Mouse (Mus musculus) neural tube, embryonic 14.5 days (tissue): Measurements from ENCODE around the gene Vwa2. TPM values are rescaled to one million over a fixed set of nuclear protein-coding genes. Genes with fewer than 3 reads are reported as not detected.

Experiments used
- ATAC-seq: fragments of 200-750 bp; cut with Nextera tagmentation; 2 replicates; pipeline ENCODE4 v1.8.0; 2017; ENCODE audit warnings: low read depth, mild to moderate bottlenecking, moderate TSS enrichment, moderate library complexity
- H3K27ac ChIP-seq: fragments of 300-500 bp; sonication (generic); 2 replicates; pipeline ENCODE4 v1.5.1; 2014; ENCODE audit warnings: low read depth, mild to moderate bottlenecking, control low read depth, low read length, moderate library complexity, mixed read lengths
- H3K27me3 ChIP-seq: fragments of 300-500 bp; sonication (generic); 2 replicates; pipeline ENCODE4 v1.6.1; 2014; ENCODE audit warnings: low read length; ENCODE audit not compliant: control insufficient read depth, insufficient read depth
- H3K36me3 ChIP-seq: fragments of 300-500 bp; sonication (generic); 2 replicates; pipeline ENCODE4 v1.6.1; 2014; ENCODE audit warnings: low read length, mixed read lengths; ENCODE audit not compliant: control insufficient read depth, insufficient read depth
- H3K4me1 ChIP-seq: fragments of 300-500 bp; sonication (generic); 2 replicates; pipeline ENCODE4 v1.6.1; 2014; ENCODE audit warnings: low read length; ENCODE audit not compliant: control insufficient read depth, insufficient read depth
- H3K4me2 ChIP-seq: fragments of 300-500 bp; sonication (generic); 2 replicates; pipeline ENCODE4 v1.6.1; 2014; ENCODE audit warnings: mild to moderate bottlenecking, low read depth, low read length, control low read depth
- H3K4me3 ChIP-seq: fragments of 300-500 bp; sonication (generic); 2 replicates; pipeline ENCODE4 v1.5.1; 2014; ENCODE audit warnings: low read depth, low read length, control low read depth, mixed read lengths
- H3K9ac ChIP-seq: fragments of 300-500 bp; sonication (generic); replicated peaks from 2 replicates; pipeline ENCODE4 v1.6.1; 2014; ENCODE audit warnings: low read depth, mild to moderate bottlenecking, control low read depth, low read length, mixed read lengths
- H3K9me3 ChIP-seq: fragments of 300-500 bp; sonication (generic); 2 replicates; pipeline ENCODE4 v1.6.1; 2016; ENCODE audit warnings: low read length; ENCODE audit not compliant: control insufficient read depth
- WGBS: fragments of 180-500 bp; shearing (Covaris S2); extraction: QIAGEN DNeasy Blood & Tissue Kit; methylation state at CpG from one replicate; pipeline ENCODE4 v1.1.7; 2014; 5-methylcytosine and 5-hydroxymethylcytosine counted together
- polyA plus RNA-seq: library from polyadenylated mRNA; unstranded; fragments of >200 nt; fragmentation: Nextera tagmentation; extraction: Ambion mirVana; gene quantifications from 2 replicates; pipeline ENCODE4 v1.2.1, GENCODE M21; 2014

Gene Vwa2
- 0.16 and 0.18 TPM in 2 replicates for polyA plus RNA-seq

DNA sequence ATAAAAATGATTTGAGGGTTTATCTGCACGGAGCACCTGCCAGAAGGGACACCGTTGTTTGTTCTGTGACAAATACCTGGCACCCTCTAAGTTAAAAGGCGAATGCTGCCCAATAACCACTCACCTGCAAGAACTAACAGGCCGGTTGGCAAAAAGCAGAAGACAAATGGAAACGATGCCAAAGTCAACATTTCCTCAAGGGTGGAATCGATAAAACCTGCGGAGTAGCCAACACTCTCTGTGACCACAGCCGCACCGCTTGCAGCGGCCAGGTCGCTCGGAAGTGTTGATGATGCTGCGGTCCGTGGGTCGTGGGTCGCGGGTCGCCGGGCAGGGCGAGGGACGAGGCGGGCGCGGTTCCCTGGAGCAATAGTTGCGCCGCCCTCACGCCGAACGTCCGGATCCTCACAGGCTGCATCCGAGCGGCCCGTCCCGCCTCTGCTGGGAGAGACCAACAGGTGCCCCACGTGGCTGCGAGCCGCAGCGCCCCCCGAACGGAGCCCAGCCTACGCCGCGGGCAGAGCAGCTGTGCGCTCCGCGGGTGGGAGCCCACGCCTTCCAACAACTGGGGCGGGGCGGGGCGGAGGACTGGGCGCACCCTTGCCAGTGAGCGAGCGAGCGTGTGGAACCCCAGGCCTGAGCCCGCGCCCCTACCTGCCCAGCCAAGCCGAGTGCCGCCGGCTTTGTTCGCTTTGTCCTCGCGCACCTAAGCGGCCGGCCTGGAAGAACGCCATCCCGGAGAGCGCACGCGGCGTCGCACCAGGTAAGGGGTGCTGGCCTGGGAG is at the start of gene Vwa2:
TSS of gene Vwa2 (plus strand) at position 434 of the 785 bp plus-strand sequence.
- Histone ChIP-seq H3K27me3 (peaks cover 35% of the 10 kb centered on the region), H3K9me3 (no peaks in the 10 kb centered on the region), H3K36me3 (no peaks in the 10 kb centered on the region), H3K4me1 (peaks cover 9% of the 10 kb centered on the region), H3K9ac (peak within 1 kb of the TSS; percentile 48), H3K4me3 (peak within 1 kb of the TSS; percentile 41), H3K27ac (no peak within 1 kb of the TSS), H3K4me2 (peak within 1 kb of the TSS; percentile 99)
- ATAC-seq = peak; percentile 46
- 3% methylated on average over 69 of the region's 71 CpGs for WGBS

DNA sequence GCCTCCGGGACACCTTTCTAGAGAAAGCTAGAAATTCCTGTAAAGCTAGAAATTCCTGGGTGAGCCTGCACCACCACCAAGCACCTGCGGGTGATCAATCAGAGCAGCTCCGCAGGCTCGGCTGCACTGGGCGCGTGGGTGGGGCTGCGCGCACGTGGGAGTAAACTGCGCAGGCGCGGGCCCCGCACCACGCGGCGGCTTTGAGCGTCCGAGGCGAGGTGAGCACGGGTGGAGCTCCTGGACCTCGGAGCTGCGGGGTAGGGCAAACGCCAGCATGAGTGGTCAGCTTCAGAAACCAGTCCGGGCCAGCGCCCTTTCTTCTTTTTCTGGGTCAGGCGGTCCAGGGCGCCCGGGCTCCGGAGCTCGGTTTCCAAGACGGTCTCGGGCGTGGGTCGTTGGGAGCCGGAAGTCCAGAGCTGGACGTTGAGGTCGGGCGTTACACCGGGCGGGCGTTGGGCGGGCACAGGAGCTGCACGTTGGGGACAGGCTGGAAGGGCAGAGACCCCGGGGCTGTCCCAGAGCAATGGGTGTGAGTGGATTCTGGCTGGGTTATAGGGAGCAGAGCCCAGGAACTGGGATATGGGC is 47.9 kb upstream of the Vwa2 start, which contains the start of gene Tdrd1:
TSS of gene Tdrd1 (plus strand) at position 163 of the 585 bp plus-strand sequence.
- no peak within 1 kb of the TSS for H3K4me3 ChIP-seq
- no peaks in the 10 kb centered on the region for H3K27me3 ChIP-seq
- no peak within 1 kb of the TSS for H3K27ac ChIP-seq
- WGBS = 68% methylated on average over 44 of the region's 44 CpGs
- ATAC-seq = no peak
- H3K9ac ChIP-seq = no peak within 1 kb of the TSS
- peak within 1 kb of the TSS; percentile 20; the same call in 1 of the 2 replicates for H3K4me2 ChIP-seq
- H3K4me1 ChIP-seq = no peaks in the 10 kb centered on the region
- H3K36me3 ChIP-seq = no peaks in the 10 kb centered on the region
- no peaks in the 10 kb centered on the region for H3K9me3 ChIP-seq

DNA sequence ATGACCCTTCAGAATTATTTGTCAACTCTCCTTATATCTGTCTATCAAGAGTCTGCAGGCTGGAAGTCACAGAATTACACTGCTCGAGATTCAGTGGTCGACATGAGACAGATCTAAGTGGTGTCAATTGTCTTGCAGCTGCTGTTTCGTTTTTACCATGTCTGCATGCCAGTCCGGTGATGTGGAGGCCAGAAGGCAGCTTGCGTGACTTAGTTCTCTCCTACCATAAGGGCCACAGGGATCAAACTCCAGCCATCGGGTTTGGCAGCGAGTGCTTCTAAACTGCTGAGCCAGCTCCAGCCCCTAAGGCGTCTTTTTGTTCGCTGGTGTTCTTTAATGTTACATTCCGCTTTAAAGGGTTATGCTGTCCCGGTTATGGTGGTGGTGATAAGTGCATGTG is 45.7 kb upstream of the Vwa2 start:
- WGBS = 86% methylated on average over 11 of the region's 11 CpGs
- H3K4me3 ChIP-seq = no peak overlapping the region
- H3K36me3 ChIP-seq = no peaks in the 10 kb centered on the region
- no peak for ATAC-seq
- H3K9me3 ChIP-seq = no peaks in the 10 kb centered on the region
- H3K27ac ChIP-seq = no peak overlapping the region
- H3K9ac ChIP-seq = no peak overlapping the region
- H3K4me1 ChIP-seq = no peaks in the 10 kb centered on the region
- no peaks in the 10 kb centered on the region for H3K27me3 ChIP-seq
- H3K4me2 ChIP-seq = no peak overlapping the region

DNA sequence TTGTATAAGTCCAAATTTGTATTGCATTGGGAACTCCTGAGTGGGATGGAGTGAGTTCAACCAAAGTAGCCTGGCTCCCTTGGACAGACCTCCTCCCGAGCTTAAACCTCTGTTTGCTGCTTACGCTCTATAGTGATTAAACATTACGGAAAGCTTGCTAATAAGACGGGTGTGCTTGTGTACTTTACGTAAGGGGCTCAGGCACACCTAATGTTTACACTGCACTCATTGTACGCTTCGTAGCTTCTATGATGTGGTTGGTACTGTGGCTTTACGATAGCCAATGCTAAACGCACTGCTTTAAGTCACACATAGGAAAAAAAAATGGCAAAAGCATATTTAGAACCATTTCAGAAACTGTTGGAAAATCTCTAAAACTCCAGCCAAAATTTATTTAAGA is 44.8 kb upstream of the Vwa2 start:
- no peaks in the 10 kb centered on the region for H3K4me1 ChIP-seq
- no peak overlapping the region for H3K4me2 ChIP-seq
- WGBS = 91% methylated on average over 9 of the region's 9 CpGs
- ATAC-seq = no peak
- H3K9ac ChIP-seq = no peak overlapping the region
- no peak overlapping the region for H3K4me3 ChIP-seq
- H3K36me3 ChIP-seq = no peaks in the 10 kb centered on the region
- no peak overlapping the region for H3K27ac ChIP-seq
- H3K9me3 ChIP-seq = no peaks in the 10 kb centered on the region
- no peaks in the 10 kb centered on the region for H3K27me3 ChIP-seq

DNA sequence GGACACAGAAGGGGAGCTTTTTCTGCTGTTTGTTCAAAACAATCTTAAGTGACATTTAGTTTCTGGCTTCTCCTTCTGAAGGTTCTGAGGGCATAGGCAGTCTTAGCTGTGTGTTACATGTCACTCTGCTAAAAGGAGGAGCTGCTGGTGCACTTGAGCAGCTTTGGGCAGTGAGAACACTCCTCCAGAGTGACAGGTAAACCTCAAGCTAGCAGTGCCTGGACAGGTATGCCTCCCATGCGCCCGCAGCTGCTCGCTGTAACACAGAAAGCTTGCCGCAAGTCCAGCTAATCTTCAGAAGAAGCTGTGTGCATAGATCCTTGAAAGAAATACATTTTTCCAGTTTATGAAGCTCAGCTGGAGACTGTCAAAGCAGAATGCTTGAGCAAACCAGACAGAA is 43.9 kb upstream of the Vwa2 start:
- no peak overlapping the region for H3K27ac ChIP-seq
- no peaks in the 10 kb centered on the region for H3K4me1 ChIP-seq
- H3K4me2 ChIP-seq = no peak overlapping the region
- no peak for ATAC-seq
- 94% methylated on average over 4 of the region's 4 CpGs for WGBS
- H3K9ac ChIP-seq = no peak overlapping the region
- H3K4me3 ChIP-seq = no peak overlapping the region
- H3K36me3 ChIP-seq = no peaks in the 10 kb centered on the region
- no peaks in the 10 kb centered on the region for H3K9me3 ChIP-seq
- H3K27me3 ChIP-seq = no peaks in the 10 kb centered on the region

DNA sequence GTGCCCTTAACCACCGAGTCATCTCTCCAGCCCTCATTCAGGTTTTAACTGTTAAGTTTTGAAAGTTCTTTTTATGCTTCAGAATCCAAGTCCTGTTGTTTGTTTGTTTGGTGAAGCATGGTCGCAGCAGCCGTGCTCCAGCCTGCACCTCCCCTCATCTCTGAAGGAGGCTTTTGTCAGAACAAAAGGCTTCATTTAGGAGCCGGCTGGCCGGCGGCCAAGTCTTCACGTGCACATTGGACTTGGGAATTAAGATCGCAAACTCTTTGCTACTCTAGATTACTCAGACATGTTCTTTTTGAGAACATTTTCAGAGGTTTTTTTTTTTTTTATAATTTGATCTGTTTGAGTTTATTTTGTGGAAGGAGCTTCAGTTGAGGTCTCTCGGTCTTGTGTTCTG is 38.7 kb upstream of the Vwa2 start:
- H3K36me3 ChIP-seq = no peaks in the 10 kb centered on the region
- no peaks in the 10 kb centered on the region for H3K9me3 ChIP-seq
- no peak for ATAC-seq
- H3K9ac ChIP-seq = no peak overlapping the region
- no peaks in the 10 kb centered on the region for H3K27me3 ChIP-seq
- 42% methylated on average over 9 of the region's 9 CpGs for WGBS
- H3K27ac ChIP-seq = no peak overlapping the region
- no peak overlapping the region for H3K4me3 ChIP-seq
- no peak overlapping the region for H3K4me2 ChIP-seq
- no peaks in the 10 kb centered on the region; the same call in 1 of the 2 replicates for H3K4me1 ChIP-seq

DNA sequence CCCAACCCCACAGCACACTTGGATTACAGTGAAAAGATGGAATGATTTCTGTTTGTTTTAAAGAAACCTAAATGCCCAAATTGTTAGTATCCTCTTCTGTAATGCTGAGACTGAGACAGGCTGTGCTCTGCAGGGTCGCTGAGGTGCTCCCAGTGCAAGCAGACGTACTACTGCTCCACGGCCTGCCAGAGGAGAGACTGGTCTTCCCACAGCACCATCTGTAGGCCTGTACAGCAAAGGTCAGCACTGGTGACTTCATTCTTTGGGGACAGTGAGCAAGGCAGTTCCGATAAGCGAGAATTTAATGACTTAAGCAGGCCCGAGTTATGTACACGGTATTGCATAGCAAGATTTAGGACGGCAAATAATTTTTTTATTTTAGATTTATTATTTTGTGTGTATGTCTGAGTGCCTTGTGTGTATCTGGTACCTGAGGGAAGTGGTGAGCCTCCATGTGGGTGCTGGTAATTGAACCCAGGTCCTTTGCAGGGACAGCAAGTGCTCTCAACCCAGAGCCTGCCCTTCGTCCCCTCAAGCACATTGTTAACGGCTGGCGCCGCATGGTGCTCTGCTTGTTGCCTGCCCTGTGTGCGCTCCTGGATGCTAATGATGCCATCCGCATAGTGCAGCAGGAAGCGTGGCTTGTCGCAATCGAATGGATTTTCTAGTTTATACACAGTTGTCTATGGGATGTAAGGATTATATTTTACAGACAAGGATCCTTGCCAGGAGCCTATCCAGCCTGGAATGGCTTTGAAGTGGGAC is 34.9 kb upstream of the Vwa2 start:
- no peaks in the 10 kb centered on the region; the same call in 1 of the 2 replicates for H3K4me1 ChIP-seq
- no peaks in the 10 kb centered on the region for H3K27me3 ChIP-seq
- H3K36me3 ChIP-seq = no peaks in the 10 kb centered on the region
- 71% methylated on average over 17 of the region's 17 CpGs for WGBS
- no peaks in the 10 kb centered on the region for H3K9me3 ChIP-seq
- no peak for ATAC-seq
- H3K4me2 ChIP-seq = no peak overlapping the region
- no peak overlapping the region for H3K4me3 ChIP-seq
- no peak overlapping the region for H3K9ac ChIP-seq
- H3K27ac ChIP-seq = no peak overlapping the region

DNA sequence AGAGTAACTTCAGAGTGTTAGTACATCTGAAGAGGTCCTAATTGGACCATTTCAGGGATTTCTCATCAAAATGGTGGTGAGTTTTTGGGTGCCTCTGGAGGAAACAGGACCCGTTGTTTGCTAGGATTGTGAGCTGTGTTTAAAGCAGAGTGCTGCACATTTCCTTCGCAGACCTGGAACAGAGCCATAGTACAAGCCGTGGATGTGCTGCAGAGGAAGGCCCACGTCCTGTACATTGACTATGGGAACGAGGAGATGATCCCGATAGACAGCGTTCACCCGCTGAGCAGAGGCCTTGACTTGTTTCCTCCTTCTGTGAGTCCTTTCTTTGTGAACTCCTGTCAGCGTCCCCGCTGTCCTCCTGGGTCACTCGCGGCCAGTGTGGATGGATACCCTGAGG is 31.1 kb upstream of the Vwa2 start:
- WGBS = 79% methylated on average over 12 of the region's 12 CpGs
- no peak overlapping the region for H3K4me3 ChIP-seq
- no peak overlapping the region for H3K4me2 ChIP-seq
- no peak for ATAC-seq
- no peak overlapping the region for H3K27ac ChIP-seq
- no peaks in the 10 kb centered on the region for H3K27me3 ChIP-seq
- H3K36me3 ChIP-seq = no peaks in the 10 kb centered on the region
- H3K4me1 ChIP-seq = no peaks in the 10 kb centered on the region; the same call in 1 of the 2 replicates
- no peak overlapping the region for H3K9ac ChIP-seq
- H3K9me3 ChIP-seq = no peaks in the 10 kb centered on the region

DNA sequence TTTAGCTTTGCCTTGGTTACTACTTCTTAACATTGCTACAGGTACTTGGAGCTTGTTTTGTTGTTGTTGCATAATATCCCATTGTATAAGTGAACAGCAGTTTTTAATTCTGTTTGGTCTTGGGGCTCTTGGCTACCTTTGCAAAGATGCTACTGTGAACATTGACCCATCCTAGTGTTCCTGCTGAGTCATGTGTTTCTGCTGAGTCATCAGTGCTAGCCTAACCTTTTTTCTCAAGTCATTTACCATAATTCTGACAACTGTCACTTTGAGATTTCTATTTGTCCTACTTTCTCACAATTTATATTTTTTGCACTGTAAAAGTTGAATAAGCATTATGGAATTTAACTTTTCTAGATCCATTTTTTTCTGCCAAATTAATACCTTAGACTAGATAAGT is 21.5 kb upstream of the Vwa2 start:
- Histone ChIP-seq H3K36me3 (no peaks in the 10 kb centered on the region), H3K4me3 (no peak overlapping the region), H3K27ac (no peak overlapping the region), H3K9me3 (no peaks in the 10 kb centered on the region), H3K4me1 (no peaks in the 10 kb centered on the region), H3K9ac (no peak overlapping the region), H3K27me3 (no peaks in the 10 kb centered on the region), H3K4me2 (no peak overlapping the region)
- no peak for ATAC-seq
